Mouse (Mus musculus): ENCODE measurements at regions not wholly inside any gene's neighbourhood (a gene's known extent, or its start where the extent isn't known, plus 50 kb on each side); places are given as distances from the start of the nearest gene placed in this dataset.

DNA sequence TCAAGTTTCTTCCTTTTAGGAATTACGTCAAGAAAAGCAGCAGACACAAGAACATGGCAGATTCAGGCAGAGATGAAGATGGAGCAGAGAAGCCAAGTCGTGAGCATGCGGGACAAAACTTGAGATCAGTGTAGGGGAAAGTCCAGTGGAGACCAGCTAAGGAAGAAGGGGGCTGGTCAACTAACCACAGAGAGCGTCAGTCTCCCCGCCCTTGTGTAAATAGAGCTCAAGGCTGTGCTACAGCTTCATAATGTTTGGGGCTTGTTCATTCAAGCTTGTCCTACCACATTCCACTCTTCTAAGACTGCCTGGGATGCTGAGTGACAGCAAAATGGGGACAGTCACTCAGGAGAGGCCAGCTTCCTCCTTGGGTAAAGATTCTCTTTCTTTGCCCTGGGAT, 274.1 kb upstream of the Jarid2 start:
- no peak overlapping the region for H3K27ac ChIP-seq (replicated peaks; ENCODE audit: low read depth, low read length)
- ATAC-seq (ENCODE audit: insufficient number of reproducible peaks, low FRiP score, low TSS enrichment, low read depth) (no peak), DNase-seq (ENCODE audit: low spot score) (no peak)
- peaks cover 4% of the 10 kb centered on the region for H3K4me1 ChIP-seq (ENCODE audit: control insufficient read depth, insufficient read depth, low read length)
- 83% methylated on average over 5 of the region's 5 CpGs for WGBS
- no peak overlapping the region for H3K4me3 ChIP-seq (ENCODE audit: low read depth, low read length)
- no peaks in the 10 kb centered on the region for H3K9me3 ChIP-seq (ENCODE audit: control insufficient read depth, low read length)
- no peak overlapping the region for H3K4me2 ChIP-seq (ENCODE audit: low read depth, severe bottlenecking)
- no peaks in the 10 kb centered on the region for H3K27me3 ChIP-seq (ENCODE audit: control insufficient read depth, insufficient read depth, low read length)
- no peak overlapping the region for H3K9ac ChIP-seq (ENCODE audit: low read length)
- H3K36me3 ChIP-seq (ENCODE audit: control insufficient read depth, insufficient read depth, low read length), result no peaks in the 10 kb centered on the region

DNA sequence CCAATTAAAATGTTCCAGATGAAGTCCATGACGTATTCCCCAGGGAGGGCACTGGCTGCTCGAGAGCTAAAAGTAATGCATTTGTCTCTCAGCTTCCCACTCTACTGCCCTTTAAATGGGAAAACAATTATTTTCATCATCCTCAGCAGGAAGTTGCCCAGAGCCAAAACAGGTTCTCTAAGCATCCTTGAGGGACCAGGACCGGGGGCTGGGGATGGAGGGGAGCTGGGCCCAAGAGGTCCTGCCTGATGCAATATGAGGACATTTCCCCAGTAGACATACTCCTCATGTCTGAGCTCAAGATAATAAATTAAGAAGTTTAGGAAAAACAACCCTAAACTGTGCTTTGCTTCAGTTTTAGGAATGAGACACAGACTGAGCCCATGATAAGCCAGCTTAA, 270.5 kb upstream of the Jarid2 start:
- H3K4me2 ChIP-seq (ENCODE audit: low read depth, severe bottlenecking), result no peak overlapping the region
- H3K9me3 ChIP-seq (ENCODE audit: control insufficient read depth, low read length), result no peaks in the 10 kb centered on the region
- no peak overlapping the region for H3K4me3 ChIP-seq (ENCODE audit: low read depth, low read length)
- no peak for ATAC-seq (ENCODE audit: insufficient number of reproducible peaks, low FRiP score, low TSS enrichment, low read depth)
- no peaks in the 10 kb centered on the region for H3K36me3 ChIP-seq (ENCODE audit: control insufficient read depth, insufficient read depth, low read length)
- peaks cover 4% of the 10 kb centered on the region for H3K4me1 ChIP-seq (ENCODE audit: control insufficient read depth, insufficient read depth, low read length)
- H3K27ac ChIP-seq (replicated peaks; ENCODE audit: low read depth, low read length), result no peak overlapping the region
- 60% methylated on average over 3 of the region's 3 CpGs for WGBS
- DNase-seq (ENCODE audit: low spot score), result no peak
- no peak overlapping the region for H3K9ac ChIP-seq (ENCODE audit: low read length)
- H3K27me3 ChIP-seq (ENCODE audit: control insufficient read depth, insufficient read depth, low read length), result no peaks in the 10 kb centered on the region

DNA sequence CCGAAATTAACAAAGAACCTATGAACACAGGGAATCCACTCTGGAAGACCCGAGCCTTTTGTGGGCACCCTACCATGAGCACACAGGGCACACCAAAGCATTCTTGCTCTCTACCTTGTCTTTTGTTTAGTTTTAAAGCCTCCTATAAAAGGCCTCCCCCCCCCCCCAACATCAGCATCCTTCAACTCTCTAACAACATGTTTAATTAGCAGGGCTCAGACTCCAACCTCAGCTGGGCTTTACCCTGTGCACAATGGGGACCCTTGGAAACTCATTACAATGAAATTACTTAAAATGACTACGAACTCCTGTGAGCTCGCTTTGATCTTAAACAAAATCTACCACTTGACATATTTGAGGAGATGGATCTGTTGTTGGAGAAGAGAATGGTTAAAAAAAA, 270.1 kb upstream of the Jarid2 start:
- Histone ChIP-seq H3K4me1 (ENCODE audit: control insufficient read depth, insufficient read depth, low read length) (peaks cover 4% of the 10 kb centered on the region), H3K4me2 (ENCODE audit: low read depth, severe bottlenecking) (no peak overlapping the region), H3K36me3 (ENCODE audit: control insufficient read depth, insufficient read depth, low read length) (no peaks in the 10 kb centered on the region), H3K9me3 (ENCODE audit: control insufficient read depth, low read length) (no peaks in the 10 kb centered on the region), H3K9ac (ENCODE audit: low read length) (no peak overlapping the region), H3K4me3 (ENCODE audit: low read depth, low read length) (no peak overlapping the region), H3K27ac (replicated peaks; ENCODE audit: low read depth, low read length) (no peak overlapping the region), H3K27me3 (ENCODE audit: control insufficient read depth, insufficient read depth, low read length) (no peaks in the 10 kb centered on the region)
- no peak for ATAC-seq (ENCODE audit: insufficient number of reproducible peaks, low FRiP score, low TSS enrichment, low read depth)
- 63% methylated on average over 4 of the region's 4 CpGs for WGBS
- no peak for DNase-seq (ENCODE audit: low spot score)

GRCm38 (mm10) chr13:44463675-44464074, 265.6 kb upstream of the Jarid2 start:
- no peak overlapping the region for H3K4me2 ChIP-seq (ENCODE audit: low read depth, severe bottlenecking)
- no peaks in the 10 kb centered on the region for H3K27me3 ChIP-seq (ENCODE audit: control insufficient read depth, insufficient read depth, low read length)
- H3K4me3 ChIP-seq (ENCODE audit: low read depth, low read length), result no peak overlapping the region
- WGBS, result 99% methylated on average over 4 of the region's 4 CpGs
- no peaks in the 10 kb centered on the region for H3K9me3 ChIP-seq (ENCODE audit: control insufficient read depth, low read length)
- no peaks in the 10 kb centered on the region for H3K36me3 ChIP-seq (ENCODE audit: control insufficient read depth, insufficient read depth, low read length)
- ATAC-seq (ENCODE audit: insufficient number of reproducible peaks, low FRiP score, low TSS enrichment, low read depth), result no peak
- peaks cover 2% of the 10 kb centered on the region; the same call in 1 of the 2 replicates for H3K4me1 ChIP-seq (ENCODE audit: control insufficient read depth, insufficient read depth, low read length)
- DNase-seq (ENCODE audit: low spot score), result no peak
- no peak overlapping the region for H3K27ac ChIP-seq (replicated peaks; ENCODE audit: low read depth, low read length)
- H3K9ac ChIP-seq (ENCODE audit: low read length), result no peak overlapping the region

DNA sequence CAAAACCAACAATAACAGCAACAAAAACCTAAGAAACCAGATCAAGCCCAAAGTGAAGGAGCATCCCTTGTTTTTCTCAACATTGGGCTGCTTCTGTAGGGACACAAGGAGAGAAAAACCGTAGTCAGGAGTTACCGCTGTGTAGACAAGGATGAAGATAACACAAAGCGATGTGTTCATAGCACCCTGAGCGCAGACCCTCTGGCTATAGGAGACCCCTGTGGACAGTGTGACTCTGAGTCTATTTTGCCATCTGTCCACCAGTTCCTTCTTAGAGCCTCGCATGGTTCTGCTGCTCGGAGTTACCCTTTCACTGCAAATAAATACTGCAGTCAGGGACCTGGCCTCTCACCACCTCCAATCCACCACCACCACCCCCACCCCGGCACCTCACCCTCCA, 263.7 kb upstream of the Jarid2 start:
- 76% methylated on average over 7 of the region's 7 CpGs for WGBS
- Histone ChIP-seq H3K27me3 (ENCODE audit: control insufficient read depth, insufficient read depth, low read length) (no peaks in the 10 kb centered on the region), H3K36me3 (ENCODE audit: control insufficient read depth, insufficient read depth, low read length) (no peaks in the 10 kb centered on the region), H3K4me2 (ENCODE audit: low read depth, severe bottlenecking) (no peak overlapping the region), H3K9me3 (ENCODE audit: control insufficient read depth, low read length) (no peaks in the 10 kb centered on the region), H3K9ac (ENCODE audit: low read length) (no peak overlapping the region), H3K27ac (replicated peaks; ENCODE audit: low read depth, low read length) (no peak overlapping the region), H3K4me1 (ENCODE audit: control insufficient read depth, insufficient read depth, low read length) (no peaks in the 10 kb centered on the region), H3K4me3 (ENCODE audit: low read depth, low read length) (no peak overlapping the region)
- ATAC-seq (ENCODE audit: insufficient number of reproducible peaks, low FRiP score, low TSS enrichment, low read depth) (no peak), DNase-seq (ENCODE audit: low spot score) (no peak)

DNA sequence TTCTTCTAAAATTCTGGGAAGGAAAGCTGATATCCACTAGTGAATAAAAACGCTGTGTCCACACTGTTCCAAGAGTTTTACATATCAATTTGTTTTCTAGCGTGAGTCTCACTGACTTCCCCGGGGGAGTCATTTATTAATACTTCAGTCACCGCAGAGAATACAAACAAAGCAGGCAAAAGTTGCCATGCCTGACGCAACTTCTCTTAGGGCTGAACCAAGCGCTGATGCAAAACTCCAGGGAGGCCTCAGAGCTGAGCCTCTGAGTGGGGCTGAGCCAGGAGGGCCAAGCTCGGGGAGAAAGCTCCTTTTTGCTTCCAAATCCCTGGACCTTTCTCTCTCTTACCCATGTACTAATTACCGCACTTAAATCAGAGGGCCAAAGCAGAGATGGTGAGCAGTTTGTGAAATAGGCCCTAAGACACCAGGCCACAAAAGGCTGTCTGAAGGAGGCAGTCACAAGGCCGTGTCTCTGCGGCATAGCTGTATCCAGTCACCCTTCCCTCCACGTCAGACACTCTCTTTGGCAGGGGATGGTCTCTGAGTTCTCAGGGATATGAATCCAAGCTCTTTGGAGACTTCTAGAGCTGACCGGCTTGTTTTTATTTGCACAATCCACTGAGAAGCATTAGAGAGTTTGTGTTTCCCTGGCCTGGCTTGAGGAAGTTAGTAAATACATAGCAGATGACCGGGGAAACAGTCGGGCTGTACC, 260.2 kb upstream of the Jarid2 start:
- no peaks in the 10 kb centered on the region for H3K9me3 ChIP-seq (ENCODE audit: control insufficient read depth, low read length)
- no peak for ATAC-seq (ENCODE audit: insufficient number of reproducible peaks, low FRiP score, low TSS enrichment, low read depth)
- H3K4me1 ChIP-seq (ENCODE audit: control insufficient read depth, insufficient read depth, low read length), result no peaks in the 10 kb centered on the region
- H3K27me3 ChIP-seq (ENCODE audit: control insufficient read depth, insufficient read depth, low read length), result no peaks in the 10 kb centered on the region
- 77% methylated on average over 14 of the region's 14 CpGs for WGBS
- no peak overlapping the region for H3K9ac ChIP-seq (ENCODE audit: low read length)
- H3K4me3 ChIP-seq (ENCODE audit: low read depth, low read length), result no peak overlapping the region
- no peaks in the 10 kb centered on the region for H3K36me3 ChIP-seq (ENCODE audit: control insufficient read depth, insufficient read depth, low read length)
- no peak overlapping the region for H3K4me2 ChIP-seq (ENCODE audit: low read depth, severe bottlenecking)
- H3K27ac ChIP-seq (replicated peaks; ENCODE audit: low read depth, low read length), result no peak overlapping the region
- DNase-seq (ENCODE audit: low spot score), result no peak

DNA sequence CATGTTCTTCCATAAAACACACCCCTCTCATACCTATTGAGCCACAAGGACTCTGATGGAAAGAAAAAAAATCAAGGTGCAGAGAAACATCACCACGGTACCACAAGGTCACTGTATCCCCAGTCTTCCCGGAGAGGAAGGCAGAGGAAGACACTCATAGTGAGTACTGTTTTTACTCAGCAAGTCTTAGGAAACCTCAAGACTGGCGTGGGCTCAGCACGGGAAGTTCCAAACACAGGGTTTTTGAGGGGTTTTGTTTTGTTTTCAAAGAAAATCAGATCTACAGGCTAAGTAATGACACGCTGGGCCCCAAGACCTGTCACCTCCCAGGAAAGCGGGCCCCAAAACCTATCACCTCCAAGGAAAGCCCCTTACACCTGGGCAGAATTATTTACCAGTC, 259.6 kb upstream of the Jarid2 start:
- H3K4me3 ChIP-seq (ENCODE audit: low read depth, low read length), result no peak overlapping the region

GRCm38 (mm10) chr13:44473200-44473599, 256.1 kb upstream of the Jarid2 start:
- H3K4me2 ChIP-seq (ENCODE audit: low read depth, severe bottlenecking), result no peak overlapping the region
- H3K27me3 ChIP-seq (ENCODE audit: control insufficient read depth, insufficient read depth, low read length), result no peaks in the 10 kb centered on the region
- no peak overlapping the region for H3K9ac ChIP-seq (ENCODE audit: low read length)
- no peaks in the 10 kb centered on the region for H3K36me3 ChIP-seq (ENCODE audit: control insufficient read depth, insufficient read depth, low read length)
- ATAC-seq (ENCODE audit: insufficient number of reproducible peaks, low FRiP score, low TSS enrichment, low read depth) (no peak), DNase-seq (ENCODE audit: low spot score) (no peak)
- no peaks in the 10 kb centered on the region for H3K4me1 ChIP-seq (ENCODE audit: control insufficient read depth, insufficient read depth, low read length)
- no peak overlapping the region for H3K27ac ChIP-seq (replicated peaks; ENCODE audit: low read depth, low read length)
- no peak overlapping the region for H3K4me3 ChIP-seq (ENCODE audit: low read depth, low read length)
- H3K9me3 ChIP-seq (ENCODE audit: control insufficient read depth, low read length), result no peaks in the 10 kb centered on the region
- WGBS, result 48% methylated on average over 6 of the region's 6 CpGs

More for the DNA sequence above, 259.6 kb upstream of the Jarid2 start:
- Histone ChIP-seq H3K9ac (ENCODE audit: low read length) (no peak overlapping the region), H3K27me3 (ENCODE audit: control insufficient read depth, insufficient read depth, low read length) (no peaks in the 10 kb centered on the region), H3K9me3 (ENCODE audit: control insufficient read depth, low read length) (no peaks in the 10 kb centered on the region), H3K36me3 (ENCODE audit: control insufficient read depth, insufficient read depth, low read length) (no peaks in the 10 kb centered on the region), H3K4me1 (ENCODE audit: control insufficient read depth, insufficient read depth, low read length) (no peaks in the 10 kb centered on the region), H3K4me2 (ENCODE audit: low read depth, severe bottlenecking) (no peak overlapping the region), H3K27ac (replicated peaks; ENCODE audit: low read depth, low read length) (no peak overlapping the region)
- DNase-seq (ENCODE audit: low spot score) (no peak), ATAC-seq (ENCODE audit: insufficient number of reproducible peaks, low FRiP score, low TSS enrichment, low read depth) (no peak)
- 87% methylated on average over 6 of the region's 6 CpGs for WGBS

DNA sequence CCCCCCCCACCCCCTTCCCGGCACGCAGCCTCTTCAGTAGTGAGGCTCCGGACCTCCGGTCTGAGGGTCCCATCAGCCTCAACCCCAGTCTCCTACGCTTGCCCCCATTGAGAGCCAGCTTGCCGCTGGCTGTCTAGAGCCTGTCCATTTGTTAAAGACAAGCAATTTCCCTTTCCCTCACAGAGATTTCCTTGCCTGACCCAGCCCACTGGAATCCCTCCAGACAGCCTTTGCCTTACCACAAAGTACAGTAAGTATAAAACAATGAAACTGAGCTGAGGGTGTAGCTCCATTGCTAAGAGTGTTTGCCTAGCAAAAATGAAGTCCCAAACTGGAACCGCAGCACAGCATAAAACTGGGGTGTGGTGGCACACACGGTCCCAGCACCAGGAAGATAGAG, 252.4 kb upstream of the Jarid2 start:
- H3K27ac ChIP-seq (replicated peaks; ENCODE audit: low read depth, low read length), result no peak overlapping the region
- no peaks in the 10 kb centered on the region for H3K27me3 ChIP-seq (ENCODE audit: control insufficient read depth, insufficient read depth, low read length)
- H3K4me1 ChIP-seq (ENCODE audit: control insufficient read depth, insufficient read depth, low read length), result no peaks in the 10 kb centered on the region
- ATAC-seq (ENCODE audit: insufficient number of reproducible peaks, low FRiP score, low TSS enrichment, low read depth), result no peak
- H3K36me3 ChIP-seq (ENCODE audit: control insufficient read depth, insufficient read depth, low read length), result no peaks in the 10 kb centered on the region
- no peak overlapping the region for H3K4me3 ChIP-seq (ENCODE audit: low read depth, low read length)
- no peak for DNase-seq (ENCODE audit: low spot score)
- no peak overlapping the region for H3K4me2 ChIP-seq (ENCODE audit: low read depth, severe bottlenecking)
- no peaks in the 10 kb centered on the region for H3K9me3 ChIP-seq (ENCODE audit: control insufficient read depth, low read length)
- no peak overlapping the region for H3K9ac ChIP-seq (ENCODE audit: low read length)
- WGBS, result 75% methylated on average over 8 of the region's 8 CpGs
